Mouse (Mus musculus) right cerebral cortex, postnatal 10 days (tissue): Measurements from ENCODE around the gene Mrps27.

ENCODE experiments used
- DNase-seq, 2 experiments: peaks; one replicate each; pipeline ENCODE4 v3.0.0; 2021; ENCODE audit warnings: low spot score in 2 of 2

Gene Mrps27

GRCm38 (mm10) chr13:99440228-99440627 is 95.6 kb downstream of the Mrps27 start:
- no peak for DNase-seq

- DNase-seq, result no peak
These were observed 97.3 kb downstream of the Mrps27 start for GRCm38 (mm10) chr13:99441700-99442433.

GRCm38 (mm10) chr13:99442434-99443249 is 98.1 kb downstream of the Mrps27 start:
- DNase-seq, result no peak

GRCm38 (mm10) chr13:99443484-99444175 is 99.0 kb downstream of the Mrps27 start:
- DNase-seq, result peak in 1 of 2 experiments; percentile 63

- peak; percentile 75 to 86 for DNase-seq
These were observed 99.9 kb downstream of the Mrps27 start for GRCm38 (mm10) chr13:99444431-99444871.

- DNase-seq, result no peak
These were observed 100.3 kb downstream of the Mrps27 start for GRCm38 (mm10) chr13:99444880-99445279.

- DNase-seq, result no peak
These were observed 102.4 kb downstream of the Mrps27 start for GRCm38 (mm10) chr13:99447002-99447401.

GRCm38 (mm10) chr13:99447403-99448199 is 103.0 kb downstream of the Mrps27 start:
- peak; percentile 76 to 78 for DNase-seq

GRCm38 (mm10) chr13:99448278-99448677 is 103.7 kb downstream of the Mrps27 start:
- DNase-seq, result no peak

GRCm38 (mm10) chr13:99449547-99449946 is 105.0 kb downstream of the Mrps27 start:
- DNase-seq, result no peak

- peak; percentile 55 to 59 for DNase-seq
These were observed 106.2 kb downstream of the Mrps27 start for GRCm38 (mm10) chr13:99450766-99451165.

- no peak for DNase-seq
These were observed 106.7 kb downstream of the Mrps27 start for GRCm38 (mm10) chr13:99451276-99451675.

GRCm38 (mm10) chr13:99452444-99452843 is 107.9 kb downstream of the Mrps27 start:
- no peak for DNase-seq

- DNase-seq, result no peak
These were observed 110.4 kb downstream of the Mrps27 start for GRCm38 (mm10) chr13:99454977-99455376.

GRCm38 (mm10) chr13:99458658-99459386 is 114.2 kb downstream of the Mrps27 start:
- peak; percentile 66 to 78 for DNase-seq

- no peak for DNase-seq
These were observed 115.0 kb downstream of the Mrps27 start for GRCm38 (mm10) chr13:99459612-99460011.

- DNase-seq, result no peak
These were observed 117.3 kb downstream of the Mrps27 start for GRCm38 (mm10) chr13:99461886-99462285.

- no peak for DNase-seq
These were observed 120.0 kb downstream of the Mrps27 start for GRCm38 (mm10) chr13:99464551-99464950.
